Mouse (Mus musculus) kidney, postnatal 0 days (tissue): ENCODE data around the gene Traf5. TPM values are rescaled to one million over a fixed set of nuclear protein-coding genes. Genes with fewer than 3 reads are reported as not detected.

Experiments
- ATAC-seq: fragments of 200-750 bp; cut with Nextera tagmentation; replicated peaks from 2 replicates; pipeline ENCODE4 v1.8.0; 2017; ENCODE audit warnings: low read depth, moderate number of reproducible peaks, moderate TSS enrichment, moderate library complexity; ENCODE audit not compliant: low FRiP score
- DNase-seq: peaks from one replicate; pipeline ENCODE4 v3.0.0-alpha.2; 2016; ENCODE audit warnings: low spot score
- H3K27ac ChIP-seq: fragments of 300-500 bp; sonication (generic); 2 replicates; pipeline ENCODE4 v1.5.1; 2014; ENCODE audit warnings: mild to moderate bottlenecking
- H3K27me3 ChIP-seq: fragments of 300-500 bp; sonication (generic); 2 replicates; pipeline ENCODE4 v1.6.1; 2014; ENCODE audit warnings: low read length, mixed read lengths; ENCODE audit not compliant: insufficient read depth
- H3K36me3 ChIP-seq: fragments of 300-500 bp; sonication (generic); 2 replicates; pipeline ENCODE4 v1.6.1; 2014; ENCODE audit warnings: low read length, mixed read lengths; ENCODE audit not compliant: insufficient read depth
- H3K4me1 ChIP-seq: fragments of 300-500 bp; sonication (generic); replicated peaks from 2 replicates; pipeline ENCODE4 v1.6.1; 2014; ENCODE audit warnings: antibody characterized with exemption, low read length, mixed read lengths; ENCODE audit not compliant: insufficient read depth
- H3K4me2 ChIP-seq: fragments of 300-500 bp; sonication (generic); 2 replicates; pipeline ENCODE4 v1.6.1; 2014; ENCODE audit warnings: mild to moderate bottlenecking, low read length, moderate library complexity, mixed read lengths
- H3K4me3 ChIP-seq: fragments of 300-500 bp; sonication (generic); replicated peaks from 2 replicates; pipeline ENCODE4 v1.5.1; 2014; ENCODE audit warnings: low read depth, low read length
- H3K9ac ChIP-seq: fragments of 300-500 bp; sonication (generic); 2 replicates; pipeline ENCODE4 v1.6.1; 2014; ENCODE audit warnings: low read depth, low read length
- H3K9me3 ChIP-seq: fragments of 300-500 bp; sonication (generic); replicated peaks from 2 replicates; pipeline ENCODE4 v1.6.1; 2016; ENCODE audit warnings: low read length, inconsistent platforms, mixed read lengths
- CTCF ChIP-seq: IDR thresholded peaks from 2 replicates; pipeline ENCODE4 v1.5.1; 2016; ENCODE audit warnings: antibody characterized with exemption, low read depth, mild to moderate bottlenecking, moderate library complexity
- WGBS: fragments of 180-500 bp; shearing (Covaris S2); extraction: QIAGEN DNeasy Blood & Tissue Kit; methylation state at CpG from one replicate; pipeline ENCODE4 v1.1.7; 2014; 5-methylcytosine and 5-hydroxymethylcytosine counted together
- microRNA-seq: library from miRNA; unstranded; fragments of <30 nt; microRNA quantifications from one replicate; pipeline ENCODE4, GENCODE M21; 2016
- polyA plus RNA-seq: library from polyadenylated mRNA; unstranded; fragments of >200 nt; fragmentation: Nextera tagmentation; extraction: Ambion mirVana; gene quantifications from 2 replicates; pipeline ENCODE4 v1.2.1, GENCODE M21; 2015

Traf5 gene
- polyA plus RNA-seq, 1 experiment from 2014 or later = 19.6 TPM

DNA sequence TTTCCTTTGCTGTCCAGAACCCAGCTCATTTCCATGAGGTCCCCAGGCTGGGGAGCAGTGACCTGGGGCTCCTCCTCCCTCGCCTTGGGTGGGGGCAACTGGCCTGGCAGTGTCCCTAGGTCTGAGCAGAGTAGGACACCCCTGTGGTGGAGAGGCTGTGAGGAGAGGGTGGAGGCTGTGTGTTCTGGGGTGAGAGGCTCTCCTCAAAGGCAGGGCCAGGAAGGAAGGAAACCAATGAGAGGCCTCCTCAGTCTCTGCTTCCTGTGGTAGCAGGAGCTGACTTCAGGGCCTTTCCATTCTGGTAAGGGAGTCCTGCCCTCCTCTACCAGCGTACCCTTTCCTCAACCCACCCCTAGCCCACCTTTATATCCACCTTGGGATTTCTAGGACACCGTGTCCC, 136.1 kb downstream of the Traf5 start:
- WGBS = 77% methylated on average over 3 of the region's 3 CpGs
- no peaks in the 10 kb centered on the region for H3K36me3 ChIP-seq
- no peaks in the 10 kb centered on the region for H3K9me3 ChIP-seq
- ATAC-seq (no peak; the same call in 1 of the 2 replicates), DNase-seq (no peak)
- TF ChIP-seq CTCF = no peak
- H3K4me1 ChIP-seq = no peaks in the 10 kb centered on the region
- peak overlapping the region; percentile 89 for H3K27ac ChIP-seq
- peak overlapping the region; percentile 7; the same call in 1 of the 2 replicates for H3K4me2 ChIP-seq
- H3K27me3 ChIP-seq = no peaks in the 10 kb centered on the region
- H3K9ac ChIP-seq = no peak overlapping the region
- no peak overlapping the region for H3K4me3 ChIP-seq

DNA sequence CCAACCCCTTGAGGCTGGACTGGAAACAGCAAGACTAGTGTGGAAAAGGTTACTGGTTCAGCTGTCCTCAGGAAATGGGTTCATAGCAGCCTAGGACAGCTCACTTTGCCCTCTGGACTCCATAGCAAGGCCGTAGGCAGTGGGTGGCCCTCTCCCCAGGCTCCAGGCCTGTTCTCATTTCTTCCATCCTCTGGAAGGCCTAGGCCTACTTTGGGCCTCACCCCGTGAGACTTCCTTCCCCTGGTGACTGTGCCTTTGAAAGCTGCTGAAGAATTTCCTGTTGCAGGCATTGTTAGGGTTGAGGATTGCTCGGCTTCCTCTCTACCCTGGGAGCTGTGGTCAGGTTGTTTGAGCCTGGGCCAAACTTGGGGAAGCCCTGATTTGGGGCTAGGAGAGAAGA, 137.3 kb downstream of the Traf5 start:
- no peak overlapping the region for H3K4me3 ChIP-seq
- no peak overlapping the region for H3K4me2 ChIP-seq
- H3K4me1 ChIP-seq = no peaks in the 10 kb centered on the region
- no peak for TF ChIP-seq CTCF
- ATAC-seq (no peak), DNase-seq (peak; percentile 59)
- H3K9me3 ChIP-seq = no peaks in the 10 kb centered on the region
- no peak overlapping the region for H3K9ac ChIP-seq
- H3K36me3 ChIP-seq = no peaks in the 10 kb centered on the region
- H3K27ac ChIP-seq = peak overlapping the region; percentile 89
- H3K27me3 ChIP-seq = no peaks in the 10 kb centered on the region
- WGBS = 60% methylated on average over 3 of the region's 3 CpGs

DNA sequence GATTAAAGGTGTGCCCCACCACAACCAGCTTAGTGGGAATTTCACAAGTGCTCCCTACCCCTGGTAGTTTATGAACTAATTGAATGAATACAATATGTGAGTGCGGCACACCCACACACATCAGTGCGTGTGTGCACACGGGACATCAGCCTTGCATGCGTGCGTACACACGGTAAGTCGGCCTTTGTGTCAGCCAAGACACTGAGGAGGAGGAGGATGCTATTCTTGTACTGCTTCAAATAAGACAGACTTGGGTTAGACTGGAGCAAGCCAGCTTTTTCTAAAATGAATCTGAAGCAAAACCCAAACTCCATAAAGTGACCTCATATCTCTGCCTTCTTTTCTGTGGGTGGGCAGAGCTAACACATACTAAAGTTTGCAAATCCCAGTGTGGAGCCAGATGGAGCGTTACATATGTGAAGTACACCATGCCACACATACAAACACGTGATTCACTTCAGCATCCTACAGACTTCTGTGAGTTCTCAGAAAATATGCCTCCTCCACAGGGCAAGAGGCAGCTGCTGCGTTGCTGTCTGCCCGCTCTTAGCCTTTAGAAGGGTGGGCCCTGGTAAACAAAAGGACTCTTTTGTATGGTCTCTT, 139.5 kb downstream of the Traf5 start:
- ATAC-seq = no peak

GRCm38 (mm10) chr1:191950611-191951010, 141.7 kb downstream of the Traf5 start:
- Histone ChIP-seq H3K9ac (no peak overlapping the region), H3K36me3 (no peaks in the 10 kb centered on the region), H3K4me1 (0 out of 2 replicates have a peak, but pooled peaks cover 2% of the 10 kb centered on the region), H3K27me3 (no peaks in the 10 kb centered on the region), H3K4me3 (no peak overlapping the region), H3K27ac (no peak overlapping the region), H3K9me3 (no peaks in the 10 kb centered on the region), H3K4me2 (no peak overlapping the region)
- ATAC-seq (no peak), DNase-seq (no peak)
- no peak for TF ChIP-seq CTCF
- WGBS = 60% methylated on average over 2 of the region's 2 CpGs

More for the DNA sequence above, 139.5 kb downstream of the Traf5 start:
- H3K36me3 ChIP-seq = no peaks in the 10 kb centered on the region
- no peaks in the 10 kb centered on the region for H3K27me3 ChIP-seq
- DNase-seq = no peak
- H3K4me3 ChIP-seq = no peak overlapping the region
- no peak overlapping the region for H3K4me2 ChIP-seq
- no peaks in the 10 kb centered on the region for H3K4me1 ChIP-seq
- no peak overlapping the region for H3K27ac ChIP-seq
- H3K9me3 ChIP-seq = no peaks in the 10 kb centered on the region
- no peak for TF ChIP-seq CTCF
- H3K9ac ChIP-seq = no peak overlapping the region
- 93% methylated on average over 11 of the region's 11 CpGs for WGBS

GRCm38 (mm10) chr1:191948600-191948999, 143.8 kb downstream of the Traf5 start:
- H3K4me3 ChIP-seq = no peak overlapping the region
- H3K4me2 ChIP-seq = no peak overlapping the region
- no peak overlapping the region for H3K9ac ChIP-seq
- H3K27ac ChIP-seq = no peak overlapping the region
- no peaks in the 10 kb centered on the region for H3K36me3 ChIP-seq
- ATAC-seq (no peak), DNase-seq (no peak)
- H3K27me3 ChIP-seq = no peaks in the 10 kb centered on the region
- no peak for TF ChIP-seq CTCF
- H3K4me1 ChIP-seq = 0 out of 2 replicates have a peak, but pooled peaks cover 2% of the 10 kb centered on the region
- WGBS = 75% methylated on average over 8 of the region's 8 CpGs
- no peaks in the 10 kb centered on the region for H3K9me3 ChIP-seq

- H3K36me3 ChIP-seq = no peaks in the 10 kb centered on the region
- H3K9me3 ChIP-seq = no peaks in the 10 kb centered on the region
- TF ChIP-seq CTCF = no peak
- DNase-seq (no peak), ATAC-seq (no peak)
- WGBS = 55% methylated on average over 8 of the region's 8 CpGs
- H3K27ac ChIP-seq = no peak overlapping the region
- no peaks in the 10 kb centered on the region for H3K27me3 ChIP-seq
- 0 out of 2 replicates have a peak, but pooled peaks cover 2% of the 10 kb centered on the region for H3K4me1 ChIP-seq
- H3K4me3 ChIP-seq = no peak overlapping the region
- no peak overlapping the region for H3K4me2 ChIP-seq
- H3K9ac ChIP-seq = no peak overlapping the region
Observed at GRCm38 (mm10) chr1:191947796-191948195, 144.6 kb downstream of the Traf5 start.

Small RNAs within 50 kb of the gene (microRNA-seq; reads per million reads assigned to microRNA genes)
- gene Mir3473c = not detected

Other genes starting within 250 kb of the Traf5 start
- 5.6 TPM in 2 replicates for gene Slc30a1, start 185.8 kb downstream of the Traf5 start, polyA plus RNA-seq
- gene Rd3, start 115.2 kb downstream of the Traf5 start, polyA plus RNA-seq = 0.51 and 0.66 TPM in 2 replicates
- 29.9 and 33.8 TPM in 2 replicates for gene Rcor3, start 45.5 kb upstream of the Traf5 start, polyA plus RNA-seq
- gene Kcnh1, start 98.2 kb upstream of the Traf5 start, polyA plus RNA-seq = 0.92 and 1.3 TPM in 2 replicates